Mouse (Mus musculus): ENCODE measurements around the gene Vav3. TPM values are rescaled to one million over a fixed set of nuclear protein-coding genes. Genes with fewer than 3 reads are reported as not detected.

The Vav3 gene
- polyA plus RNA-seq, 1 experiment from 2014 or later: 28.3 TPM

GRCm38 (mm10) chr3:109561295-109561694 is 220.8 kb downstream of the Vav3 start:
- H3K4me3 ChIP-seq (replicated peaks; ENCODE audit: low read depth, low read length): no peak overlapping the region
- no peak for TF ChIP-seq CTCF (IDR thresholded peaks at IDR 0.05; ENCODE audit: low read depth)
- H3K27me3 ChIP-seq (ENCODE audit: insufficient read depth, low read length): no peaks in the 10 kb centered on the region
- H3K27ac ChIP-seq: 0 out of 2 replicates have a peak overlapping the region, but pooled peaks have one; percentile 38
- H3K4me1 ChIP-seq (replicated peaks; ENCODE audit: insufficient read depth, low read length): no peaks in the 10 kb centered on the region
- DNase-seq (ENCODE audit: low spot score): peak; percentile 71
- H3K36me3 ChIP-seq (ENCODE audit: insufficient read depth, low read length): no peaks in the 10 kb centered on the region
- no peak overlapping the region for H3K9ac ChIP-seq (ENCODE audit: low read depth, low read length)
- 28% methylated on average over 4 of the region's 4 CpGs for WGBS
- no peak for ATAC-seq (replicated peaks; ENCODE audit: low FRiP score, low read depth)
- H3K9me3 ChIP-seq (replicated peaks; ENCODE audit: low read length): no peaks in the 10 kb centered on the region
- H3K4me2 ChIP-seq (ENCODE audit: low read length): no peak overlapping the region

GRCm38 (mm10) chr3:109561776-109562175 is 221.3 kb downstream of the Vav3 start:
- peak overlapping the region; percentile 38; the same call in 1 of the 2 replicates for H3K27ac ChIP-seq
- TF ChIP-seq CTCF (IDR thresholded peaks at IDR 0.05; ENCODE audit: low read depth): no peak
- no peak overlapping the region for H3K4me2 ChIP-seq (ENCODE audit: low read length)
- no peaks in the 10 kb centered on the region for H3K4me1 ChIP-seq (replicated peaks; ENCODE audit: insufficient read depth, low read length)
- no peak overlapping the region for H3K4me3 ChIP-seq (replicated peaks; ENCODE audit: low read depth, low read length)
- H3K9me3 ChIP-seq (replicated peaks; ENCODE audit: low read length): no peaks in the 10 kb centered on the region
- ATAC-seq (replicated peaks; ENCODE audit: low FRiP score, low read depth) (no peak), DNase-seq (ENCODE audit: low spot score) (peak; percentile 38)
- 25% methylated on average over 7 of the region's 7 CpGs for WGBS
- H3K9ac ChIP-seq (ENCODE audit: low read depth, low read length): no peak overlapping the region
- H3K36me3 ChIP-seq (ENCODE audit: insufficient read depth, low read length): no peaks in the 10 kb centered on the region
- H3K27me3 ChIP-seq (ENCODE audit: insufficient read depth, low read length): no peaks in the 10 kb centered on the region

- DNase-seq (ENCODE audit: low spot score) (no peak), ATAC-seq (replicated peaks; ENCODE audit: low FRiP score, low read depth) (peak; percentile 59)
- no peaks in the 10 kb centered on the region for H3K27me3 ChIP-seq (ENCODE audit: insufficient read depth, low read length)
- no peak overlapping the region for H3K4me3 ChIP-seq (replicated peaks; ENCODE audit: low read depth, low read length)
- no peak for TF ChIP-seq CTCF (IDR thresholded peaks at IDR 0.05; ENCODE audit: low read depth)
- 57% methylated on average over 4 of the region's 4 CpGs for whole genome bisulfite sequencing
- H3K4me1 ChIP-seq (replicated peaks; ENCODE audit: insufficient read depth, low read length): no peaks in the 10 kb centered on the region
- H3K36me3 ChIP-seq (ENCODE audit: insufficient read depth, low read length): no peaks in the 10 kb centered on the region
- H3K9ac ChIP-seq (ENCODE audit: low read depth, low read length): no peak overlapping the region
- no peaks in the 10 kb centered on the region for H3K9me3 ChIP-seq (replicated peaks; ENCODE audit: low read length)
- peak overlapping the region; percentile 38; the same call in 1 of the 2 replicates for H3K27ac ChIP-seq
- H3K4me2 ChIP-seq (ENCODE audit: low read length): no peak overlapping the region
These were observed 221.8 kb downstream of the Vav3 start for GRCm38 (mm10) chr3:109562268-109562667.

GRCm38 (mm10) chr3:109564443-109564842 is 224.0 kb downstream of the Vav3 start:
- H3K4me2 ChIP-seq (ENCODE audit: low read length): no peak overlapping the region
- H3K27me3 ChIP-seq (ENCODE audit: insufficient read depth, low read length): no peaks in the 10 kb centered on the region
- H3K9ac ChIP-seq (ENCODE audit: low read depth, low read length): no peak overlapping the region
- TF ChIP-seq CTCF (IDR thresholded peaks at IDR 0.05; ENCODE audit: low read depth): no peak
- WGBS: 86% methylated on average over 2 of the region's 2 CpGs
- DNase-seq (ENCODE audit: low spot score): no peak
- no peak overlapping the region for H3K27ac ChIP-seq
- H3K9me3 ChIP-seq (replicated peaks; ENCODE audit: low read length): no peaks in the 10 kb centered on the region
- H3K4me1 ChIP-seq (replicated peaks; ENCODE audit: insufficient read depth, low read length): no peaks in the 10 kb centered on the region
- H3K4me3 ChIP-seq (replicated peaks; ENCODE audit: low read depth, low read length): no peak overlapping the region
- no peak for ATAC-seq (replicated peaks; ENCODE audit: low FRiP score, low read depth)
- H3K36me3 ChIP-seq (ENCODE audit: insufficient read depth, low read length): no peaks in the 10 kb centered on the region

GRCm38 (mm10) chr3:109568542-109569265 is 228.3 kb downstream of the Vav3 start:
- ATAC-seq (replicated peaks; ENCODE audit: low FRiP score, low read depth): no peak
- no peak for DNase-seq (ENCODE audit: low spot score)
- H3K27ac ChIP-seq: 0 out of 2 replicates have a peak overlapping the region, but pooled peaks have one; percentile 36

GRCm38 (mm10) chr3:109571483-109571882 is 231.0 kb downstream of the Vav3 start:
- no peaks in the 10 kb centered on the region for H3K36me3 ChIP-seq (ENCODE audit: insufficient read depth, low read length)
- H3K9me3 ChIP-seq (replicated peaks; ENCODE audit: low read length): no peaks in the 10 kb centered on the region
- no peak for TF ChIP-seq CTCF (IDR thresholded peaks at IDR 0.05; ENCODE audit: low read depth)
- WGBS: 83% methylated on average over 1 of the region's 1 CpGs
- no peak overlapping the region for H3K4me3 ChIP-seq (replicated peaks; ENCODE audit: low read depth, low read length)
- H3K4me1 ChIP-seq (replicated peaks; ENCODE audit: insufficient read depth, low read length): no peaks in the 10 kb centered on the region
- no peaks in the 10 kb centered on the region for H3K27me3 ChIP-seq (ENCODE audit: insufficient read depth, low read length)
- H3K9ac ChIP-seq (ENCODE audit: low read depth, low read length): no peak overlapping the region
- ATAC-seq (replicated peaks; ENCODE audit: low FRiP score, low read depth) (no peak), DNase-seq (ENCODE audit: low spot score) (no peak)
- H3K27ac ChIP-seq: no peak overlapping the region
- no peak overlapping the region for H3K4me2 ChIP-seq (ENCODE audit: low read length)

More at GRCm38 (mm10) chr3:109568542-109569265, 228.3 kb downstream of the Vav3 start:
- H3K36me3 ChIP-seq (ENCODE audit: insufficient read depth, low read length): no peaks in the 10 kb centered on the region
- no peak overlapping the region for H3K9ac ChIP-seq (ENCODE audit: low read depth, low read length)
- no peak for TF ChIP-seq CTCF (IDR thresholded peaks at IDR 0.05; ENCODE audit: low read depth)
- no peaks in the 10 kb centered on the region for H3K4me1 ChIP-seq (replicated peaks; ENCODE audit: insufficient read depth, low read length)
- H3K27me3 ChIP-seq (ENCODE audit: insufficient read depth, low read length): no peaks in the 10 kb centered on the region
- no peaks in the 10 kb centered on the region for H3K9me3 ChIP-seq (replicated peaks; ENCODE audit: low read length)
- no peak overlapping the region for H3K4me2 ChIP-seq (ENCODE audit: low read length)
- H3K4me3 ChIP-seq (replicated peaks; ENCODE audit: low read depth, low read length): no peak overlapping the region
- 40% methylated on average over 3 of the region's 3 CpGs for WGBS

All from kidney, postnatal 0 days (tissue).